Mouse (Mus musculus) cerebellum, postnatal 25 days (tissue): ENCODE measurements around the gene Syngr4.
A peak's percentile ranks its signal among the peaks of the same experiment; 100 is the strongest.
"Not testable (repeated sequence)": the region's sequence is repeated elsewhere in the genome, so short reads cannot be mapped to it uniquely, and the experiment has no call there.

Experiments used
- DNase-seq, 2 experiments: peaks; one replicate each; pipeline ENCODE4 v3.0.0; 2021; ENCODE audit warnings: mixed read lengths in 2 of 2

Syngr4 gene

DNA sequence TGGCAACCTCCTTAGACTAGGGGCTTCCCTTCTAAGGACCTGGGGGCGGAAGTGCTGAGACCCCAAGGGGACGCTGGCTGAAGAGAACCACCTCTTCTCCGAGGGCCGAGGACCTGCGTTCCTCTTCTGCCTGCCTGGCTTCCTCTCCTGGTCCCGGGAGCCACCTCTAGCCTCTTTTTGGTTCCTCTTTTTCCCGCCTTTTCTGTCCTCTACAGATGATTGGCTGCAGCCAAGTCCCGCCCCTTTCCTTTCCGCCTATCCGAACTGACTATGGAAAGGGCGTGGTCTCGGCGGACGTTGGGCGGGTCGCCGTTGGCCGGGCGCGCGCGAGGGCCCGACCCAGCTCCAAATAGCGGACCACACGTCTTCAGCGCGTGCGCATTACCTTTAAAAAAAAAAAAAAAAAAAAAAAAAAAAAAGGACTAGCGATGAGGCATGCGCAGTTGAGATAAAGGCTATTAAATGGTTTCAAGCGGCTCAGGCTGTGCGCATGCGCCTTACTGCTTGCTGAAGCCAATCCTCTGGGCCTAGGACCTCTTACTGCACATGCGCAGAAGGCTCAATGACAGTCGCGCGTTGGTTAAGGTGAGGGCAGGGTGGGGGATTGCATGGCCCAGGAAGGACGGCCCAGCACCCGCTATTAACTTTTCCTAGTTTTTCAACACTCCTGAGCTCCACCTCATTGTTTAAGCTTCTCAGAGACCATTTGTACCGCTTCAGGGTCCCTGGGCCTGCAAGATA, at the start of gene Syngr4, which contains the start of gene Tmem143:
Gene Syngr4 (minus strand): TSS at position 198 of the 741 bp plus-strand sequence.
Gene Tmem143 (plus strand): TSS at position 425 of the 741 bp plus-strand sequence.
- peak; percentile 96 to 98 for DNase-seq

GRCm38 (mm10) chr7:45943280-45943679, 46.8 kb upstream of the Syngr4 start:
- not testable (repeated sequence) for DNase-seq

DNA sequence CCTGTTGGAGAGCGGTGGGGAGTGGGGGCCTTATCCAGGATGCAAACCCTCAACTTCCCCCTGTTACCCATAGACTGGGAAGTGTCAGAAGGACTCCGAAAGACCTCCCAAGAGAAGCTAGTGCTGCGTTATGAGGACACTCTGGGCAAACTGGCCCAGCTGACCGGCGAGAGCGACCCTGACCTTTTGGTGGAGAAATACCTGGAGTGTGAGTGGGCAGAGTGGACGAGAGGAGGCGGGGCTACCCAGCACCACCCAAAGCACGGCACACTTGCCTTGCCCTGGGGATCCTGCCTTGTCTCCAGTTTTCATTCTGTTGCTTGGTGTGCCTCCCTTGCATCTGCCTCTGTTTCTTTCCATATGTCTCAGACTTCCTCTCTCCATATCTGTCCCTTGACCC, 45.5 kb upstream of the Syngr4 start:
- DNase-seq = no peak

DNA sequence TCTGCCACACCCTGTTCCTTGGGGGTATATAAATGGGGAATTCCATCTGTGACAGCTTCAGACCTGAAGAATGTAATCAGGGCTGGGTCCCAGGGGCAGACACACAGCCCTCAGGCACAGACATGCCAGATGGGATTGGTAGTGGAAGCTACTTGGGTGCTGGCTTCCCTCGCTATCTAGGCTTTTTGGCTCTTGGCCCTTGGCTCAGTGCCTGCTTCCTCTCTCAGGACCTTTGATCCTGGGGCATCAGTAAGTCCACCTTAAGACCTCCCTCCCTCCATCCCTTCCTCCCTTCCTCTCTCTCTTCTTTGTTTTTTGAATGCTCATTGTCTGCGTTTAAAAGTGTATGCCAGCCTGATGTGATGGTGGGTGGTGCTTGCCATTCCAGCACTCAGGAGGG, 43.3 kb upstream of the Syngr4 start:
- no peak for DNase-seq

DNA sequence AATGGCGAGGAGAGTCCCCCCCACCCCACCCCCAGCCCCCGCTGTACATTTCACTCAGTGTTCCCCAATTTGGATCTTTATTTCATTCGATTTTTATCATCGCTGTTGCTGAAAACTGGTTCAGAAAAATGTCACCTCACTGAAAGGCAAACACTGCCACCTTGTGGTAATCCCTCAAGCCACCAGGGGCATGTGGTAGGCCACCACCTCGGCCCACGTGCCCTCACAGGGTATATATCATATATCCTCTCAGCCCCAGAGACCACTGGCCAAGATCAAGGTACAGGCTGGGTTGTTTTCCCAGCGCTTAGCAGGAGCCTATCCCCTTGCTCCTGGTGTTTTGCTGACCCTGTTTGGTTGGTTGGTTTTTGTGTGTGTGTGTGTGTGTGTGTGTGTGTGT, 38.6 kb upstream of the Syngr4 start:
- DNase-seq = peak; percentile 64 to 76

DNA sequence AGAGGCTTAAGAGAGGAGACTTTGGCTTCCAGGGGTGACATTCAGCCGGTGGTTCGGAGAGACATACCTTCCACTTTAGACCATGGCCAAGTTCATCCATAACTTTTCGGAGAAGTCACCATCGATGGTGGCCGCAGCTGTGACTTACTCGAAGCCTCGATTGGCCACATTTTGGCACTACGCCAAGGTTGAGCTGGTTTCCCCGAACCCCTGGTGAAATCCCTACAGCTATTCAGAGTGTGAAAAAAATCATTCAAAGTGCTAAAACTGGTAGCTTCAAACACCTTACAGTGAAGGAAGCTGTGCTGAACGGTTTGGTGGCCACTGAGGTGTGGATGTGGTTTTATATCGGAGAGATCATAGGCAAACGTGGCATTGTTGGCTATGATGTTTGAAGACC, 37.3 kb upstream of the Syngr4 start:
- DNase-seq = not testable (repeated sequence)

GRCm38 (mm10) chr7:45929688-45930087, 33.2 kb upstream of the Syngr4 start:
- DNase-seq = no peak

DNA sequence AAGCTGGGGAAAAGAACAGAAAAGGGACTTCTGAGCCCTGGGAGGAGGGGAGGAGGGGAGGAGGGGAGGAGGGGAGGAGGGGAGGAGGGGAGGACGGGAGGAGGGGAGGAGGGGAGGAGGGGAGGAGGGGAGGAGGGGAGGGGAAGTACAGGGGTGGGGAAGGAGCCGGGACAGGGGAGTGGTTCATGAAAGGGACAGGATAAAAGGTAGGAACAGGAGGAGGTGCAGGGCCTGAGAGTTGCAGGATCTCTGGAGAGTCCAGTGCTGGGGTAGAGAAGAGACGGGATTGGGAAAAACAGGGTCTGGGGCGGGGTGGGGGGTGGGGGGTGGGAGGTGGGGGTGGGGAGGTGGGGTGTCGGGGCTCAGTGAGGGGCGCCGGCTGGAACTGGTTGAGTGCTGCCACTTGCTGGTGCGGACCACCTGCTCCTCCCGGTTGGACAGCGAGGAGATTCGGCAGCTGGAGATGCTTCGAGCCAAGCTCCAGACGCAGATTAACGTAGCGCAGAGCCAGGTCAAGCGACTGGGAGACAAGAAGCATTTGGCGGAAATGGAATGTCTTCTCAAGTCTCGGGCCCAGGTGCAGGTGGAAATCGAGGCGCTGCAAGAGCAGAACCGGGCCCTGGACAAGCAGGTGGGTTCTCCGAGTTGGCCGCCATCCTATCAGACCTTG, 32.2 kb upstream of the Syngr4 start:
- DNase-seq = no peak

- peak in 1 of 2 experiments; percentile 18 for DNase-seq
Observed at GRCm38 (mm10) chr7:45924429-45924816, 27.9 kb upstream of the Syngr4 start.

DNA sequence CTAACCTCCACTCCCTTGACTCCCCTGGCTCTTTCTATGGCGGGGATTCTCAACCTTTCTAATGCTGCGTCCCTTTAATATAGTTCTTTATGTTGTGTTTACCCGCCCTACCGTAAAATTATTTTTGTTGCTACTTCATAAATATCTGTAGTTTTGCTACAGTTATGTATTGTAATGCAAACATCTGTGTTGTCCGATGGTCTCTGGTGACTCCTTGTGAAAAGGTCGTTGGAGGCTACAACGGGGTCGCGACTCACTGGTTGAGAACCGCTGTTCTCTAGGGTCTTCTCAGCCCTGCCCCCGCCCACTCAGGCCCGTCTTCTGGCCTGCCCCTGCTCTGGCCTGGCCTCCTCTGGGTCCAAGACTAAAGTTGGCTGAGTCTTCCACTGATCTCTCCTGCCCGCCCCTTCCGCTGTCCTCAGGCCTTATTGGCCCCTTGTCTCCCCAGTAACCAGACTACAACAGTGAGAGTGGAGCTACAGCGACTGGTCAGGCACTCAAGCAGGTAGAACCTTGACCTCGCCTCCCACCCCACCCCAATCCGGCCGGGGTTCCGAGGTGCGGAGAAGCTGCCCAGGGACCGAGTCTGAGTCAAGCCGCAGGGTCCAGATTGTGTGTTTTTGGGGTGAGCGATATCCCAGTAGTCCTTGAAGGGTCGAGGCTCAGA, 27.4 kb upstream of the Syngr4 start, which contains the start of gene Ccdc114:
Gene Ccdc114 (plus strand): TSS at position 311 of the 667 bp plus-strand sequence.
- peak; percentile 39 to 47 for DNase-seq

DNA sequence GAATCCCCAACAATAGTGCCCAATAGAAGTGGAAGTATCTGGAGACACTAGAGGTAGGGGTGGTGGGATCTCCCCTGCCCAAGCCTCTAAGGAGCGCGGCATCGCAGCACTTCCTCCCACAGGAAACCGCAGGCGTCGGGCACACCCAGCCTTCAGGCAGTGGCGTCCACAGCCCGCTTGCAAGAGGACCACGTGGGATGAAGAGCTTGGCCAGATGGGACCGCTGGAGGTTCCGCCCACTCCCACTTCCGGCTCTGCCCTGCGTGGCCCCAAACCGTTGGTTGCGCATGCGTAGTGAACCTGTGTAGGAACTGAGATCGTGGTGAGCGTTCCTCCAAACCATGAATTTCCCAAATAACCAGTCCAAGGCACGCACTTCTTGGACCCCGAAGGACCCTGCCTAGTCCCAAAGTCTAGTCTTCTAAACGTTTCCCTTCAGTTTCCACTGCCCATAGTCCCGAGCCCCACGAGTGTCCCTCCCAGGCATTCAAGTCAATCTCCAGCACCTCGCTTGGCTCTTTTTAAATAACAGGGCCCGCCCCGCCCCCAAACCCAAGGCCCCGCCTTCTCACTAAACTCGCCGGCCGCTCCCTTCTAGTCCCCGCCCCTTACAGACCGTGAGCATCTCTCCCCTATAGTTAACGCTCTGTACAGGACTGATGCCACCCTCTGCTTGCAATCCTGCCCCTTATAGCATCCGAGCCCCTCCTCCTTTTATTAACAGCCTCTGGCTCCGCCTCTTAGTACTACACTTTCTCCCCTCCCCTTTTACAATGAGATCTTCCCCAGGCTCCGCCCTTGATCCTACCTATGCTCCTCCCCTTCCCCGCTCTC, 26.6 kb upstream of the Syngr4 start:
- DNase-seq = peak; percentile 83 to 90

- DNase-seq = no peak
Observed at GRCm38 (mm10) chr7:45921950-45922600, 25.6 kb upstream of the Syngr4 start.

GRCm38 (mm10) chr7:45921242-45921621, 24.7 kb upstream of the Syngr4 start, which contains the start of gene Emp3:
Emp3 (minus strand) TSS chr7:45921404.
- no peak for DNase-seq

DNA sequence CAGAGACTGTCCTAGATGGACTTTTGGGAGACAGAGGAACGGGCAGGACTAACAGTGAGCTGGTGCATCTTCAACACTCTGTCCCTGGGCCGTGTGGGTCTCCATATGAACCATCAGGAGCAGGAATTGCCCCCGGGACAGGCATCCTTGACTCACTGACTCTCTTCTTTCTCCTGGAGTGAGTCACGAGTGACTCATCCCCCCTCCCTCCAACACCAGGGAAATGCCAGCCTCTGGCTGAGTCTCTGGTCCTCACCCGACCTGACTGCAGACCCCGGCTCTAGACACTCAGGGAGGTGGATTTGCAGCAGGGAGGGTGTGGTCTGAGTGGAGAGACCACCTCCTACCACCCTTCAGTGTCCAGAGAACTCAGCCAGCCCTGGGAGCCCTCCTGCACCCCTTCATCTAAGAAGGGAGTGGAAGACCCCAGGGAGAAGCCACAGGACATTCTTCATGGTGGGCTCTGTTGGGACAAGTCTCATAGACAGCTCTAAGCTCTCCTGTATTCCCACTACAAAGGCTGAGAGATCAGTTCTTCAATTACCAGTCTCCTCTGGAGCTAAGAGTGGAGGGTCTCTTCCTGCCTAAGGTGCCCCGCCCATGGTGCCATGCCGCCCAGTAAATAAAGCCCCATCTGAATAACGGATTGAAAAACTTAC, 24.2 kb upstream of the Syngr4 start:
- DNase-seq = no peak

DNA sequence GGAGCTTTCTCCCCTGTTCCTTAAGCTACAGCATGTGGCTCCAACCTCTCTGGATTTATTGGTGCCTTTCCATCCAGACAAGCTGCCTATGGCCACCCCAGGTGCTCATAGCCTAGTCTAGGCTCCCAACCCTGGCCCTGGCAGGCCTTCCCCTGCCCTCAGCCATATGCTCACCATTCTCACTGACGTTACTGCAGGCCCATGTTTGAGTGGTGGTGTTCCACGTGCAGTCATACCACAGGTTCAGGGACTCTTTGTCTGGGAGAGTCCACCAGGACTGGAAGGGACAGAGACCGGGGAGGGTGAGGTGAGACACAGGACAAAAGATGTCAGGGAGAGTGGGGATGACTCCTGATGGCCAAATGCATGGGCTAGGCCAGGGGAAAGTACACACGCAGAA, 23.2 kb upstream of the Syngr4 start:
- no peak for DNase-seq

DNA sequence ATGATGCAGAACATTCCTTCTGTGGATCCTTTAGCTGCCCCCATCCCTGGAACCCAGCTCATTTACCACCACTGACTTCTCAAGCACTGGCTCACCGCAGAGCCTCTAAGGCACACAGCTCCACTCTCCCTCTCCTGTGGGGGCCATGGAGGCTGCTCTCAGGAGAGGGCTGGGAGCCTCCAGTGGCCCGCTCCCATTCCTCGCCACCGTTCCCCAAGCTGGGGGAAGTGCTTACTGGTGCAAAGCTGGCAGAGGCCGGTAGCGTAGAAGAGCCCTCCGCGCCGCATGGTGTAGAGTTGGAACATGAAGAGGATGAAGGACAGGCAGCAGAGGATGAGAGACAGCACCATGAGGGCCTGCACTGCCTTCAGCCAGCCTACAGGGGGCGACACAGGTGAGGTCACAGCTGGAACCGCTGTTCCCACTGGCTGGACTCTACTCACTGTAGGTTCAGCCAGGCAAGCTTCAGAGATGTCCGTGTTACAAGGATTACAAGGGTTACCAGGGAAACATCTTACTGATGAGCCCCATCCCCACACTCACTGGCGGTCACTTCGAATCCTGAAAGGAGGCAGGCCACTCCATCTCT, 22.7 kb upstream of the Syngr4 start:
- DNase-seq = no peak

GRCm38 (mm10) chr7:45917926-45918325, 21.4 kb upstream of the Syngr4 start:
- DNase-seq = no peak

- no peak for DNase-seq
Observed at GRCm38 (mm10) chr7:45917004-45917704, 20.6 kb upstream of the Syngr4 start.

DNA sequence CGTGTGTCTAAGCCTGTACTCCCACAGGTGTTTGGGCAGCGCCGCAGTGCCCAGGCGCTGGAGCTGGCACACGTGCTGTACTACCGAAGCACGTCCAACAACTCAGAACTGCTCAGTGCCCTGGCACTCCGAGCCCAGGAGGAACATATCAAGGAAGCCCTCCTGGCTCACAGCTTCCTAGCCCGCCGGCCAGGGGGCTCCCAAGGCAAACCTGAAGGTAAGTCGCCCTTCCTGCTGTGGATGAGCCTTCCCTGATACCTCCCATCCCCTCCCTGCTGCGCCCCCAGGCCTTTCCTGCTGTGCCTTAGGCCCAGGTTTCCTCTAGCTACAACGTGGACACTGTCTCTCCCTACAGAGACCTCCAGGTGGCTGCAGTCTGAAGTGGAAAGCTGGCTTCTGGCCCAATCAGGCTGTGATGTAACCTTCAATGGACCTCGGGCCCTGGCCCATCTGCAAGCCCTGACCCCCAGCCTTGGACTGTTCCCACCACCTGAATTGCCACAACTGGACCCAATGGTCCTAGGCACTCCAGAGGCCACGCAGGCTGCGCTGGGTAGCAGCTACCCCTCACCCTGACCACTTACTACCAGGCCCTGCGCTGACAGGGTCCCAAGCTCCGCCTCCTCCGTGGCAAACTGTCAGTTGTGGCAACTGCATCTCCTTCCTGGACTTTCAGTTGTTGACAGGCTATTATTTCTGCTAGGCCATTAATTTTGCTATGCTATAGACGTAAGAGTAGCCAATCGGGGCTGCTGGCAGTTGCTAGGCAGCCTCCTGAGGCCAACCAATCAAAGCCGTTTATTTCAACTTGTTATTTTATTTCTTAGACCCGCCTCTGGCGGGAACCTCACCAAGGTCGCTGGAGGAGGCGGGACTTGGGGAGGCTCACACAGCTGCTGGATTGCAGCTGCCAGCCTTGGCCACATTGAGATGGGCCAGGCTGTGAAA, 19.8 kb upstream of the Syngr4 start:
- no peak for DNase-seq
